Mouse (Mus musculus) megakaryocyte progenitor cell, adult 5-6 weeks (primary cell): ENCODE data around the gene Arf1. TPM values are rescaled to one million over a fixed set of nuclear protein-coding genes. Genes with fewer than 3 reads are reported as not detected.
A peak's percentile ranks its signal among the peaks of the same experiment; 100 is the strongest.

Source experiments
- ATAC-seq: replicated peaks from 2 replicates; pipeline ENCODE4 v1.8.0; 2016; ENCODE audit warnings: mild to moderate bottlenecking, moderate TSS enrichment, inconsistent platforms; ENCODE audit not compliant: poor library complexity
- total RNA-seq, 2 experiments: library from RNA; stranded (forward) in 1 of 2; stranded (reverse) in 1 of 2; fragments of 157-497, 149-512 nt in 1 of 2; fragments of 200-1000 nt in 1 of 2; gene quantifications; 2 replicates each; pipeline versions ENCODE4 v1.2.3 to v1.2.4; 2015 to 2017

Gene Arf1
- 280 and 290 TPM in 2 replicates for total RNA-seq (2015)
- 343 and 378 TPM in 2 replicates for total RNA-seq (2017)

GRCm38 (mm10) chr11:59228122-59228953 is at the start of gene Arf1:
Gene Arf1, minus strand, starts transcription at chr11:59228270.
- peak; percentile 85 for ATAC-seq

DNA sequence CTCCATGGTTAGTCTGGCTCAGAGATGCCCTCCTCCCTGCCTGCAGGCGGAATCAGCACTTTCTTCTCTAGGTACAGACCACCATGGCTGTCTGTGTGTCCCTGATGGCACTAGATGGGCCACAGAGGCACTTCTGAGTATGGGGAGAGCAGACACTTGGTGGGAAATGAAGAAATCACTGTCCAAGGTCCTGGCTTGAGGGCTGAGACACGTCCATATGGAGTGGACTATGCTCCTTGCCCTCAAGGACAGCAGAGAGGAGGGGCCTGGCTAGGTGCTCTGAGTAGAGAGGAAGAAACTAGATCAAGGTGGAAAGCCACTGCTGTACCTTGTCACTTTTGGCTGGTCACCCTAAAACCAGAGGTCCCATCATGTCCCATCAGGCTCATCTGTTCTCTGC is 48.8 kb upstream of the Arf1 start:
- ATAC-seq = no peak

DNA sequence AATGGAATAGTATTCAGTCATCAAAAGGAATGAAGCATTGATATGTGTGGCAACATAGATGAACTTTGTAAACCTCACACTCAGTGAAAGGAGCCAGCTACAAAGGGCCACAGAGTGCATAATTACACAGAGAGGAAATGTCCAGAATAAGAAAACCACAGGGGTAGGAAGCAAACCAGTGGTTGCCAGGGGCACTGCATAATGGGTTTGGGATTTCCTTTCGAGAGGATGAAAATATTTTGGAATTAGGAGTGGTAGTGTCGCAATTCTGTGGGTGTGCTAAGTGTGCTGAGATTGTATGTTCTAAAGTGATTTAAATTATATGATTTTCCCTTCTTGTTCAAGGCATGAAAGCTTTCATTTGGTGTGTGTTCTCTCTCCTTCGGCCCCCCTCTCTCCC is 46.1 kb upstream of the Arf1 start:
- no peak for ATAC-seq

DNA sequence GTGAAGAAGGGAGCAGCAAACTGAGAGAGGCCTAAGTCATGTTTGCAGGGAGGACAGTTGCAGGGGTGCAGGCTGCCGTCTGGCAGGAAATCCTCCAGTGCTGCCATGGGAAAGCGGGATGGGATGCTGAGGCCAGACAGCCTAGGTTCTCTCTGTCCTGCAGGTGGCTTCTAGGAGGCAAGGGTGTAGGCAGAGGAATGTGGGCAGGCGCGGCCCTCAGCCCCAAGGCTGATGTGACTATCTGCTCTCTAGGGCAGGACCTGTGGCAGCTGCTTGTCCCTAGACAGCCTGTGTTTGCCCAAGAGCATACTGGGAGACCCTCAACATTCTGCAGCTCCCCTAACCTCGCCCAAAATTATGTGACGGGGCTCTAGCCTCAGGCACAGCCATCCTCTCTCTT is 38.7 kb upstream of the Arf1 start:
- no peak for ATAC-seq

GRCm38 (mm10) chr11:59265154-59265813 is 37.2 kb upstream of the Arf1 start:
- ATAC-seq = no peak

DNA sequence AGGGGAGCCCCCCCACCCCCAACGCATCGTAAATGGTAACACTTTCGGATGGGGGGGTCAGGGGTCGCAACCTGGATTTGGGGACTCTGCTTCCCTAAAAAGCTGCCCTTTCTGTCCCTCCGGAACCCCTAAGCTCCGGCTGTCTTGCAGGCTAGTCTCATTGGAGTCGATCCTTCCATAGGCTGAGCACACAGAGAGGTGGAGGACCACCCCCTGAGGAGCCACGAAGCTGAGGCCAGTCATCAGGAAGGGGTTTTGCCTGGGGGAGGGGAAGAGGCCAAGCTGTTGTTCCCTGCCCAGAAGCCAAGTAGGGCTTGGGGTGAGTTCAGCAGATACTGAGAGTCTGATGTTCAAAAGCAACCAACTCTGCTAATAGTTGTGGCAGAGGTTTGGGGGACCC is 36.5 kb upstream of the Arf1 start:
- ATAC-seq = no peak

- ATAC-seq = peak; percentile 38; the same call in 1 of the 2 replicates
Observed at GRCm38 (mm10) chr11:59263870-59264563, 35.9 kb upstream of the Arf1 start.

DNA sequence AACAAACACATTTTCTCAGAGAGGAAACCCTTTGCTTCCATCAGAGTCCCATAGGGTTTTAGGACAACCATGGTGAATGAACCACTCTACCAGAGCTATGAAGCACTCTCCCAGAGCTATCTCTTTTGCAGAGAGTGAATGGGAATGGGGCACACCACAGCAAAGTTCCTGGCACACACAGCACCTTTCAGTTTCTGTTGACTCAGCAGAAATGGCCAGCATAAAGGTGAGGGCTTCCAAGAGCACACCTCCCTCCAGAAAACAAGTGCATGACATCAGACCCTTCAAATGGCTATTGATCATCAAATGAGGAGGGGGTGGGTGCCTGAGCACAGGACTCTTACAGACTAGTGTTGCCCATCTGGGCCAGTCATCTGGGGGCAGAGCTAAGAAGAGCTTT is 34.2 kb upstream of the Arf1 start:
- no peak for ATAC-seq

DNA sequence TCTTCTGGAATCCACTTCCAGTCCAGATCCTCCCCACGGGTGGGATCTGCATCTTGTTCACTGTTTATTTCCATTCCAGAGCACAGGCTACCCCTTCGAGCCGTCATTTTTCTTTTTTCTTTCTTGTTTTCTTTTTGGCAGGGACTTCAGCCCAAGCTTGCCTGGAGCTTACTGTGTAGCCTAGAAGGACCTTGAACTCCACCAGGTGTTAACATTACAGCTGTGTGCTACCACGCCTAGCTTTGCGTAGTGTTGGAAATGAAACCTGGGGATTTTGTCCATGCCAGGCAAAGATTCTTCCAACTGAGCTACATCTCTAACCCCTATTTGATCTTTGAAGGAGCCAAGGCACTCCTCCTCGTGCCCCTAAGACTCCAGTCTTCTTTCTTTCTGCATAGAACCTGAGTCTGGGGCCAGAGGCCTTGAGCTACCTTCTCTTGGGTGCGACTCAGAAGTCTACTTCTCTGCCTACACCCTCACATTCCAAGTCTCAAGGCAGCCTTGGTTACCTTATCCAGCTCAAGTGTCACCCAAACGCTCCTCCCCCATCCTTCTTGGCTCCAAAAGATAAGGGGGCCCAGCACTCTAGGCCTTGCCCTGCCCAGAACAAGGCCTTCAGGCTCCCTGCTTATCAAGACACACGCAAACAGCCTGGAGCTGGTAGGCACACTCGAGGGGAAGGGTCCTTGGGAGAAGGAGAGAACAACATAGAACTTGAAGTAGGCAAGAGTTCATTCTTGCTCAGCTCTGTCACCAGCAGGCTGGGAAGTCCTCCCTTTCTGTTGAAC is 32.8 kb upstream of the Arf1 start:
- peak; percentile 93 for ATAC-seq

GRCm38 (mm10) chr11:59259647-59260046 is 31.6 kb upstream of the Arf1 start:
- ATAC-seq = no peak

- peak; percentile 94 for ATAC-seq
Observed at GRCm38 (mm10) chr11:59248101-59248500, 20.0 kb upstream of the Arf1 start.

- no peak for ATAC-seq
Observed at GRCm38 (mm10) chr11:59243856-59244255, 15.8 kb upstream of the Arf1 start.

DNA sequence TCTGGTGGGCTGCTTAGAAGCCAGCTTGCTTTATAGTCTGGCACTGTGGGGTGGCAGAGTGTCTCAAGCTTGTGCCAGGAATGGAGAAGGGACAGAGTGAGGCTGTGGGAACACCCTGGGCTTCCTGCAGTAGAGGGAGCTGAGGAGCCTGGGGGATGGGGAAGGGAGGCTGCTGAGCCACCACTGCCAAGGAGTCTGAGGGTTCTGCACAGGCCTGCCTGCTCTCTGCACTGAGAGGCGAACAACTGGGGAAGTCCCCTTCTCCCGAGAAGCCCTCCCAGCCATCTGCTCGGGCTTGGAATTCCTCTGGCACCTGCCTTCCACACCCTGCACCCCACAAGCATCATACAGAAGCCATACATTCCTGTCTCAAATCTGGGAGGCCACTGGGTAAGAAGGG is 13.8 kb upstream of the Arf1 start:
- no peak for ATAC-seq

GRCm38 (mm10) chr11:59239796-59240195 is 11.7 kb upstream of the Arf1 start:
- ATAC-seq = no peak

- ATAC-seq = no peak
Observed at GRCm38 (mm10) chr11:59239428-59239785, 11.3 kb upstream of the Arf1 start.

DNA sequence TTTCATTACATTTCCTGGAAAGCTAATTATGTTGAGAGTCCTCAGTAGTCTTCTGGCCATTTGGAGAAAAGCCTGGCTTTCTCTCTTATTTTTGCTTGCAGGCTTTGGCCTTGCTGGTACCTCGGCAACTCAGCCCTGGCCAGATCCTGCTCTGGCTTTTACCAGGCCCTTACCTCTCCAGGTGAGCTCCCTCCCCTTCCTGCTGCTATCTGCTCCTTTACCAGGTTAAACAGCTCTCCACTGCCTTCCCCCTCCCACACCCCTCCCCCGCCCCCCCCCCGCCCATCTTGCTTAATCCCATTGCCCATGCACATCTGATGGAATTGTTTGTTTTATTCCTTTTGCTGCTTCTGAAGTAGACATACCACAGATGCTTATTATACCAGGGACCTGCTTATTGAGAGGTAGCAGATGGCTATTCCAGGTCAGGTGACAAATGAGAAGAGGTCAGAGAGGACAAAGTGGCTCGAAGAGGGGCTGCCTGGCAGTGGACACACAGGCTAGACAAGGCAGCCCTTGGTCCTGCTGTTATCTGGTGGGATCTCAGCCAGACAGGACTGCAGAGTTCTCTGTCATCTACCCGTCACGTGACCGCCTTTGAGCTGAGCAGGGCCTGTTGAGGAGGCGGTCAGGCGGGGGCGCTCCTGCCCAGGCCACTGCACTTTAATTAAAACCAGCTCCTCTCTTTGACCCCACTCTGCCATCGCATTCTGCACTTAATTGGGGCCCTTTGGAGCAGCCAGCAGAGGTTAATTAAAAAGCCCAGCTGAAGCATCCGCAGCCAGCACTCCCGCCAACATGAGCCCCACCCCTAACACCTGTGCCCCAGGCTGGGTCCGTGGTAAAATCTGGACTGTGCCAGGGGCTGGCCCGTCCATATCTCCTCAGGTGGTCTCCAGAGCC is 10.7 kb upstream of the Arf1 start:
- peak; percentile 88 for ATAC-seq

DNA sequence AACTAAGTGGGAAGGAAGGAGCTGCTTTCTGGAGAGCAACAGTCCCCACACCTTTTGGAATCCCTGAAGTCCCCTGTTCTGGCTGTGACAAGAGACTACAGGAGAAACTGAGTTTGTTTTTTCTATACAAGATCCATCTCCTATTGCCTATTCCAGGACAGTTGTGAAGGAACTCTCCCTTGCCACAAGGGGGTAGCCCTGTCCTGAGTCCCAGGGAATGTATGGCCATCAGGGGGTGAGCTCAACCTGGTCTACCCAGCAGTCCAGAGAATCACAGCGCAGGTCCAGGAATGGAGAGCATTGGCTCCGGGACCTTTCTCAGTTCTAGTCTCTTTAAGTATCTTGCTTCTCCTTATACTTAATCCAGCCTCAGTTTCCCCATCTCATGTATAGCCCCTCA is 4.7 kb upstream of the Arf1 start:
- no peak for ATAC-seq

- ATAC-seq = peak; percentile 46
Observed at GRCm38 (mm10) chr11:59230144-59230760, 2.2 kb upstream of the Arf1 start.

DNA sequence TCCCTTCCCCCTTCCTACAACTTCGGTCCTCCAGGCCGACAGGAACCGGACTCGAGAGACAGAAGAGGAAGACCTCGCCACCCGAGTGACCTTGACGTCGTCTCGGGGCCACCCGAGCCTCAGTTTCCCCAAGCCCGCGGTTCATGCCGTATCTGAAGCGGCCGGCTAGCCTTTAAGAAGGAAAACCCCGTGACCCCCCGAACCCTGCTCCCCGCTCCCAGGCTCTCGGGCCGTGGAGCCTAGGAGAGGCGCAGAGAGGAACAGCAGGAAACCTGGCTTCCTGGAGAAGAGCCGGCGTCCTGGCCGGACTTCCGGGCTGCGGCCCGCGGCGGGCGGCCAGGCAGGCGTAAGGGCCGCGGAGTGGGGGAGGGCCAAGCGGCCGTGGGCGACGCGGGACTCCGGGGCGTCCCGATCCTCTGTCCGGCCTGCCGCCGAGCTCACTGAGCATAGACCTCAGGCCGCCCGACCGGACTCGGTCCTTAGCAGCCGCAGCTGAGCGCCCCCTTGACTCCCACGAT is 407 bp downstream of the Arf1 start:
- ATAC-seq = peak; percentile 10
